Mouse (Mus musculus): ENCODE measurements around the gene Zfp740.
A peak's percentile ranks its signal among the peaks of the same experiment; 100 is the strongest.

The Zfp740 gene

DNA sequence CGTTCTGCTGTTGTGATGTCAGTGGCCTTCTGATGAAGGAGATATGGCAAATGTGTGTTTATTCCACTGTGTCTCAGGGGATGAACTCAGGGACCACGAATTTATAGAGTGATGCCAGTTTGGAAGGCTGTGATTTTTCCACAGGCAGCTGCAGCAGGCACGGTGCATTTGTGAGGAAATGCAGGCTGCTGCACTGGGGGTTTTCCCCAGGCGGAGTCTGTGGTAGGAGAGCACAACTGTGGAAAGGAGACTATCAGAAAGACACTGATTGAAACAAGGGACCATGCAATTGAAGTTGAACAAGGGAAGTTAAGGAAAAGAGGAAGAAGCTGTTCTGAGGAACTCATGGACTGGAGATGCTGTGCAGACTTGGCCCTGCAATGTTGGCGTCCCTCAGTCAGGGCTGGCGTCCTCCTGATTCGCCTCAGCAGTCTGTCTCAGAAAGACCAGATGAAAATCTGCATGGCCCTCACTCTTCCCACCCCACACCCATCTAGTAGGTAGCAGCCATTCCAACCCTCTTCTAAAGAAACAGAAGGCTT, 10.7 kb upstream of the Zfp740 start:
- DNase-seq (ENCODE audit: low spot score in 2 of 2): no peak

DNA sequence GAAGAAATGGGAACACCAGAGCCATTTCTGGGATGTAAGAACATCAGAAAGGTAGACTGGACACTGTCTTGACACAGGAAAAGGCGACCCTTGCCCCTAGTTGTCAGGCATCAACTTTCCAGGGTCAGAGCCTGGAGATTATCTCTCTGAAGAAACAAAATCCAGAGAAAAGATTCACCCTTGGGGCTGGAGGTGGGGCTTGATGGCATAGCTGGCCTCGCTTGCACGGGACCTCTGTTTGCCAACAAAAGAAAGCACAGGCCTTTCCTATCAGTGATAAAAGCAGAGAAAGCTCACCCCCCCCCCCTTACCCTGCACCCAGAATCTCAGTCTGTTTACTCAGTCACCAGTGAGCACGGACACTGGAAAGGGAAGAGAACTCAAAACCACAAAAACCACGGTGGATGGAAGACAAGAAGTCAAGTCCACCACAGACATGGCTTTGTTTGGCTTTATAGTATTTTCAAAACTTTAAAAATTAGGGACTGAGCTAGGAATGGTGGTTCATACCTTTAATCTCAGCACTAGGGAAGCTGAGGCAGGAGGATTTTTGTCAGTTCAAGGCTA, 10.1 kb upstream of the Zfp740 start:
- no peak for DNase-seq (ENCODE audit: low spot score in 2 of 2)

DNA sequence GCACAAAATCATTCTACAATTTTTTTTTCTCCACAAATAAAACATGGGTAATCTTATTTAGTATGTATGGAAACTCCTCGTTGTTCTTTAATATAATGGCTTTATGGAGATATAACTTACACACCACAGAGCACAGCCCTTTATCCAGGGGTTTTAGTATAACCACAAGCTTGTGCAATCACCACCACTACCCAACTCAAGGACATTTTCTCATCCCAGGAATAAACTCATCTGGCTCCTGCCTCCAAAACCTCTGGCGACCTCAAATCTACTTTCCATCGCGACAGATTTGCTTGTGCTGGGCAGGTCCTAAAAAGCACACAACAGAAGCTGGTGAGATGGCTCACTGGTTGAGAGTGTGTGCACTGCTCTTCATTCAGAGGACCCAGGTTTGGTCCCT, 9.4 kb upstream of the Zfp740 start:
- no peak for DNase-seq (ENCODE audit: low spot score in 2 of 2)

DNA sequence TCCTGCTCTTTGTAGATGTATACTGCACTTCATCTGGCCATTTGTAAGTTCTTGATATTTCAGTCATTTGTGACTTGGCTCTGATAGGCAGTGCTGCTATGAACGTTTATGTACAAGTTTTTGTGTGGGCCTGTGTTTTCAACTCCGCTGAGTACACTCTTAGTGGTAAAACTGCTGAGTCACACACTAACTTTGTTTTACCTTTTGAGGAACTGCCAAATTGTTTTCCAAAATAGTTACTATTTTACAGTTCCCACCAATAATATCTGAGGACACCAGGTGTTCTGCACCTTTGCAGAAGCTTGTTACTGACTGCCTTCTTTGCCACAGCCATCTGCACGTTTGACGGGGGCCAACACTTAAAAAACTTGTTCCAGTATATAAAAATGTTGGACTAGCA, 8.6 kb upstream of the Zfp740 start:
- no peak for DNase-seq (ENCODE audit: low spot score in 2 of 2)

DNA sequence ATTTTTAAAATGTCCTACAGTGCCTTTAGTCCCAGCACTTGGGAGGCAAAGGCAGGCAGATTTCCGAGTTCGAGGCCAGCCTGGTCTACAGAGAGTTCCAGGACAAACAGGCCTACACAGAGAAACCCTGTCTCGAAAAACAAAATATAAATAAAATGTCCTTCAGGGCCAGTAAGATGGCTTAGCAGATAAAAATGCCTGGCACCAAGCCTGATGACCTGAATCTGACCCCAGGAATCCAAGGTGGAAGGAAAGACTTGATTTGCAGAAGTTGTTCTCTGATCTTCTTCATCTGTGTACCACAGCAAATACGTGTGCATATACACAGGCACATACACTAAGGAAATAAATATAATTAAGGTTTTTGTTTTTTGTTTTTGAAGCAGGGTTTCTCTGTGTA, 7.7 kb upstream of the Zfp740 start:
- DNase-seq (ENCODE audit: low spot score in 2 of 2): no peak

DNA sequence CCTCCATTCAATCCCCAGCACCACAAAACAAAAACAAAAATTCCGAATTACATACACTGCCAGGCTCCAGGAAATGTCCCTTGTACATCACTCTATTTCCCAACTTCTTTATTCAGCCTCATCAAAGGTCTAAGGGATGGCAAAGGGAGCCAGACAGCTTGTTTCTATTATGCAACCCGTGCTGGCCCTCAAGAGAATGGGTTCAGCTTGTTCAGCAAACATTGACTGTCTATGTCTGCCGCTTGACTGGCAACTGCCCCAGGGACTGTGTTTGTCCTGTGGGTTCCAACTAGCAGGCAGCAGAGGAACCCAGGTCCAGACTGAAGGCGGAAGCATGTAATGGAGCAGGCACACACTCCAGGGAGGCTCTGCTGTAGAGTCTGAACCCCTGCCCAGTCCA, 4.2 kb upstream of the Zfp740 start:
- no peak for DNase-seq (ENCODE audit: low spot score in 2 of 2)

DNA sequence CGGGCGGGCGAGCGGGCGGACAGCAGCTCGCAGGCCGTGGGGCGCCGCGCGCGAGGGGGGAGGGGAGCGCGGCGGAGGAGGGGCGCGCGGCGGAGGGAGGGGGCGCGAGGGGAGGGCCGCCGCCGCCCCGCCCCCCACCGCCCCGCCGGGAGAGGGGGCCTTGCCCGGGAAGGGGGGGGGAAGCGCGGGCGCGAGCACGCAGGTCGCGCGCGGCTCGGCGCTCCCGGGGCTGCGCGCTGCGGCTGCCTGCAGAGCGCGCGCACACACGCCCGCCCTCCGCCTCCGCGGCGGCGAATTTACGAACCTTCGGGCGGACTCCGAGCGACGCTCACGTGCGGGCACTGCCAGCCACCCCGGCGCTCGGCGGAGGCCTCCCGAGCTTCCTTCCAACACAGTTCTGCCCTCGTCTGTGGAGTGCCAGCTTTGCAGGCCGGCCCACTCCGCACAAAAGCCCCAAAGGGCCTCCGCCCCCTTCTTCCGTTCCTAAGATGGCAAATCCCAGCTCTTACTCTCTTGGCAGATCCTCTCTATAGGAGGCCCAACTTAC, 859 bp downstream of the Zfp740 start:
- peak; percentile 65 to 67 for DNase-seq (ENCODE audit: low spot score in 2 of 2)

DNA sequence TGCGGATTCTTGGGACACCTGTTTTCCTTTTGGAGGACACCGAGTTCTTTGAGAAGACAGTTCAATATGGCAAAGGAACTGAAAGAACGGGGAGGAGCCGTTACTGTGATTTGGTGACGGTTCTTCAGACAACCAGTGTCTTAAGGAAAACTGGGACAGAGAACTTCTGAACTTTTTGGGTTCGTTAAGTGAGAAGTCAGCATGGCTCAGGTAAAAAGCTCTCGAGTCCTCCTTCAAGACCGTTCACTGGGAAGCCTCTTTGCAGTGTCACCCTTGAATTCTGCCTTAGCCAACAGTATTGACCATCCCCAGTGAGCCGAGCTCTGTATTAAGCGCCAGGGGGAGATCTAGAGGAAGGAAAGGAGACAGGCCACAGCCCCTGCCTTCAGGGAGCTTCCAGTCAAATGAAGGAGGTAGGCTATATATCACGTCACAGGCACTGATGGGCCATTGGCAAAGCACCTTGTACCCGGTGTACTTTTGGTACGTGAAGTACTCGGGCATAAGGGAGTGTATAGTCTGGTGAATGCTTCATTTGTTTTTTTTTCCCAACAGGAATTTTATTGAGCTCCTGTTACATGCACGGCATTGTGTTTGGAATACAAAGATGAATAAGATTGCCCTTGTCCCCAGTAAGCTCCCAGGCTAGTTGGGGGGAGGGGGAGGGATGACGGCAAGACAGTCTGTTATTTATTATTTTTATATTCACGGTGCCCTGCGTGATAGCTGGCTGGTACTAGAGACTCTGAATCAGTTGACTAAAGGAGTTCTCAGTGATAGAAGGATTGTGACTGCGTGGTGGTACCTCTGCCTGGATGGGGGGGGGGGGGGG, 1.8 kb downstream of the Zfp740 start, which contains the start of gene Csad:
TSS of gene Csad (minus strand) at position 51 of the 832 bp plus-strand sequence.
- DNase-seq (ENCODE audit: low spot score in 2 of 2): no peak

DNA sequence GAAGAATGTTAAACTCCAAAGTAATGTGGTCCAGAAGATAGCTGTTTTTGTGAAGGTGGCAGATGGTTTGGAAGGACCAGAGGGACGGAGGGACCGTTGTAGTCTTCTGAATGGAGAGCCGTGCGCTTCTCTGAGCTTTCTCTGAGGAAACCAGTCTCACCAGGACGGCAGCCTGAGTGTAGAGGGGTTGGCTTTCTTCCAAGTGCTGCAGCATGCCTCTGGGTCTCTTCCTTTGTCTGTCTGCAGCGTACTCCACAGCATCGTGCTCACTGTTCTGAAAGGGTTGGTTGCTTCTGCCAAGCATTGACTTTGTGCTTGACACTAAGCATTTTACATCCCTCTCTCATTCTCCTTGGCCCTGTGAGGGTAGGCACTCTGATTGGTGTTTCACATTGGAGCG, 2.7 kb downstream of the Zfp740 start:
- DNase-seq (ENCODE audit: low spot score in 2 of 2): no peak

DNA sequence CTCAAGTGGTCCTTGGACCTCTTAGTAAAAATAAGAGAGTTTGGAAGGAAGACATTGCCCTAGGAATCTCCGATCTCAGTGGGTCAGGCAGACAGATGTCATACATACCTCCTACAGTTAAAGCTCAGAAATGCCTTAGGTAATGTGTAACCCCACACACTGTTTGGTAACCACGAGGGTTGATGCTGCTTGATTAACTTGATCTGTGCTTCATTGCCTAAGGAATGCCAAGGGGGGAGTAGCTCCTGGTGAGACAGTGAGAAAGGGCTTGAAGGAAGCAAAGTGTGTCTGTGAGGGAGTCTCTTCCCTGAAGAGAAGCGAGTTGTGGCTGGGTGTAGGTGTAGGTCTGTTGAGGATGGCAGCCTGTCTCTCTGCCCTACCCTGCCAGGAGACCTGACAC, 4.3 kb downstream of the Zfp740 start:
- DNase-seq (ENCODE audit: low spot score in 2 of 2): no peak

DNA sequence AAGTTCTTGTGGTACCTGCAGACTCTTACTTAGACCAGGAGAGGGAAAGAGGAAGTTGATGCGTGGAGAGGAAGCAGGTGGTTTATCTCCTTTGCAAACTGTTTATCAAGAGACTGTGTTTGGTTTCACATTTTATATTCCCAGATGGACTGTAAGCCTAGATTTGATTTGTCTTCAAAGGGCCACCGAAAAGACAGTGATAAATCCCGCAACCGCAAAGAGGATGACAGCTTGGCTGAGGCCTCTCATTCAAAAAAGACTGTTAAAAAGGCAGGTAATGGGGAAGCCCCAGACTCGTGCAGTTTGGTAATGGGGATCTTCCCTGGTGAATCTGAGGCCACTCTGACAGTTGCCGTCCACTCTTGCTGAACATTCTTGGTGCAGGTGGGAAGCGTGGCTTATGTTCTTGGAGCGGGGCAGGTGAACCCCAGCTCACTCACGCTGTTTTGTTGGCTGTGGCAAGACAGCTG, 5.1 kb downstream of the Zfp740 start:
- DNase-seq (ENCODE audit: low spot score in 2 of 2): peak; percentile 47 to 54

DNA sequence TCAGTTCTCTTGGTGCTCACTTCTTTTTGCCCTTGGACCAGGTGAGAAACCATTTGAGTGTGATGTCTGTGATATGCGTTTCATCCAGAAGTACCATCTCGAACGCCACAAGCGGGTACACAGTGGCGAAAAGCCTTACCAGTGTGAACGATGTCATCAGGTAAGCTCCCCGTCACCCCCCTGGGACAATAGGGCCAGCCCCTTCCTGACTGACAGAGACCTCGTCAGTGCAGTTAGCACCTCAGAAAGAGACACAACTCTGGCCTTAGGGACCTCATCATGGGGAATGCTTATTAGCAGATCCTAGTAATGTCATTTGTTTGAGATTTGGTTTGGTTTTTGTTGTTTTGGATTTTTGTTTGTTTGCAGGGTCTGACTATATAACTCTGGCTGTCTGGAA, 6.1 kb downstream of the Zfp740 start:
- peak; percentile 32 to 39 for DNase-seq (ENCODE audit: low spot score in 2 of 2)

DNA sequence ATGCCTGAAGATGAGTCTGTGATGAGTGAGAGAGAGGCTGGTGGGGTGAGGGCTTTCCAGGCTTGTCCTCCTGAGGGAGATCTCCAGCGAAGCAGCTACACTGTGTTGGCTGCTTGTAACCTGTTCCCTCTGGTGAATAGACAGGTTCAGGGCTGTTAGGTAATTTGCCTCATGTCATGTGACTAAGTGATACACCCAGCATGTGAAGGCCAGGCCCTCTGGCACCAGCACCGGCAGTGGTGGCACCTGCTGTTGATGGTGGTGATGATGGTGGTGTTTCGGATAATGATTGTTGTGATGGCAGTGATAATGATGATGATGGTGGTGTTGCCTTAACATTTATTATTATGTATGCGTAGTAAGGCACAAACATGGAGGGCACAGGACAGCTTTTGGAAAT, 7.8 kb downstream of the Zfp740 start:
- no peak for DNase-seq (ENCODE audit: low spot score in 2 of 2)

DNA sequence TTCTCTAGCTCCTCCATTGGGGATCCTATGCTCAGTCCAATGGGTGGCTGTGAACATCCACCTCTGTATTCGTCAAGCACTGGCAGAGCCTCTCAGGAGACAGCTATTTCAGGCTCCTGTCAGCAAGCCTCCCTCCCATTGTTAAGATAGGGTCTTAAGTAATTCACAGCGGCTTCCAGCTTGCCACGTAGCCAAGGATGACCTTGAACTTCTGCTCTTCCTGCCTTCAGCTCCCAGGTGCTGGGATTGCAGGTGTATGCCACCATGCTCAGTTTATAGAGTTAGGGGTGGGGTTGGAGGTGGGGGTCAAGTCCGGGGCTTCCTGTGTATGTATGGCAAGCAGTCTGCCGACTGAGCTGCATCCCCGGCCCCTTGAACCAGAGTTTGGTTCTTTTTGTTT, 8.8 kb downstream of the Zfp740 start:
- no peak for DNase-seq (ENCODE audit: low spot score in 2 of 2)

DNA sequence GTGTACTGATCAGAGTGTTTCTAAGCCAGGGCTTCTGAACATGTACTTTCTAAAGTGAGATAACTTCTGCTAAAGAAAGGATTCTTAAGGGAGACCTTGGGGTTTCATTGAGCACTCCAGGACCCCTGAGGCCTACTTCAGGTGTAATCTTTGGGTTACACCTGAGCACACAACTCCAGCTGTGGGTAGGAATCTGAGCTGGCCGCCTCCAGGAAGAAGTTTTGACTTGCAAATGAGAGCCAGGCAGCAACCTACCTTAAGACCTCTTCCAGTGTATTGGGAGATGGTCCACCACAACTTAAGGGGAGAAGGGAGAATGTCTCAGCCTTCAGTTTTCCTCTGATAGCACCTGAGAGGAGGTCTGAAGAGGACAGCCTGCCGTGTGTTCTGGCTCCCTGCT, 11.1 kb downstream of the Zfp740 start:
- no peak for DNase-seq (ENCODE audit: low spot score in 2 of 2)

DNA sequence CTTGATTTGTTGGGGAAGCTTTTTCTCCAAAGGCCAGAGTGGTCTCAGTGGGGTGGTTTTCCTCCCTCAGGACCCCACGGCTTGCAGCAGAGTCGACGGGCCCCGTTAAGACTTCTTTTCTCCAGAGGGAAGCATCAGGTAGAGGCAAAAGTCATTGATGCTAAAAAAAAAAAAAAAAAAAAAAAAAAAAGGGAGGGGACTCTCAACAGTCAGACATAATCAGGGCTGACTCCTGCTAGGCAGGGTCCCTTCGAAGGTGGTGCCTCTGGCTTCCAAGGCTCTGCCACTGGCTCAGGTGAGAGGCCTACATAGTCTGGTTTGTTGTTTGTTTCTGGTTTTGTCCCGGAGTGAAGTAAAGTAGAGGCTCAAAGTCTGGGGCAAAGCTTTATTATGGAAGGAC, 12.6 kb downstream of the Zfp740 start:
- DNase-seq (ENCODE audit: low spot score in 2 of 2): no peak

DNA sequence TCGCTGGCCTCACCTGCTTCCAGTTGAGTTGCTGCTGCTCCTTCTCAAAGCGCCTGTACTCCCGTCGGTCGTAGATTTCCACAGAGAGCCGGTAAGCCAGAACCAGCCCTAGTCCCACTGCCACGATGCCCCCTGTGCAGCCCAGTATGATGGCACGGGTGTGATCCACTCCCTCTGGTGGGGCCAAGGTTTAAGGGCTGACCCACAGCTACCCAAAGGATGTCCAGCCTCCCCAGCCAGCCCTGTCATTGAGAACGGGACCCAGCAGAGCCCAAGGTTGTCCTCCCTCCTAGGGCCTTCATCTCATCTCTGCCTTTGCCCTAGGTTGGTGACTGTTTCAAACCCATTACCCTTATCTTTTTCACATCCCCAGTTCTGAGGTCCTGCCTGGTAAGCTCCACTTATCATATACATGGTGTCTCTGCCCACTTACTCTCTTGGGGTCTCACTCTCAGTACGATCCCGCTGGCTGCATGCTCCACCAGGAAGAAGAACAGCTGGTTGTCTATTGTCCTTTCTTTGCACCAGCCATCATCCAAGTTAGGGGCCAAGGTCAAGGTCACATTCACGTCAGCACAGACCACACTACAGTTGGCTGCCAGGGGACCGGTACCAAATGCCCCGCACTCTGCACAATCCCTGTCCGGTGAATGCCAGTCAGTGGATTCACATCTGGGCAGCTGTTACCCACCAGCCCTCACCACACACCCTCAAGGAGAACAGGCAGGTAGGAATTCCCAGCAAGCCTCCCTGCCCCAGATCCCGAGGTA, 13.6 kb downstream of the Zfp740 start:
- DNase-seq (ENCODE audit: low spot score in 2 of 2): no peak

DNA sequence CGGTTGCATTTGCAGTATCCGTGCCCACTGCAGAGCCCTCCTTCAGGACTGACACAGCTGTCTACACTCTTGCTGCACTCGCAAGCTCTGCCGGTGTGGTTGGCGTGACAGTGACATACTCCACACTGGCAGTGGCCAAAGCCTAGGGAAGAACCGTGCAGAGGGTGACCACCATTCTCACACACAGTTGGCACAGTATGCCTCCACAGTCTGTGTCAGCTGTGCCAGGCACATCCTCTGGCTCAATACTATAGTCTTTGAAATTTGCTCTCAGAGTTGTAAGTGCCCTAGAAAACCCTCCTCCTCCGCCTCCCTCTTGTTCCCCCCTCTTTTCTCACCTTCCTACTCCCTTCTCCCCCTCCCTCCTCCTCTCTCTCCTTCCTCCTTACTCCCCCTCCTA, 14.3 kb downstream of the Zfp740 start:
- DNase-seq (ENCODE audit: low spot score in 2 of 2): no peak

DNA sequence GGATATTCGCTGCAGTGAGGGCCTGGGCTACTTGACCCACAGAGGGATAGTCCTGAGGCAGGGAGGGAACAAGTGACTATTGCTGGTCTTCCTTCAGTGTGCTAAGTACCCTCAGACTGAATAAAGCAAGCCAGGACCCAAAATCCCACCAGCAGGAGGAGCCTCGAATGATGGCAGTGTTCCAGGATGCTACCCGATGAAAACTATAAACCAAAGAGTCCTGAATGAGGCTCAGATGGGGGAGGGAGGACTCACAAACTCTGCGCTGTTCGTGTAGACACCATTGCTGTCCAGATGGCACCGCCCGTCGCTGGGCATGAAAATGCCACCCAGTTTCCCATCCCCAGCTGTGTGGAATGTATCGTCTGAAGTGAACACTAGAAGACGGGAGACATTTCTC, 19.3 kb downstream of the Zfp740 start:
- no peak for DNase-seq (ENCODE audit: low spot score in 2 of 2)

DNA sequence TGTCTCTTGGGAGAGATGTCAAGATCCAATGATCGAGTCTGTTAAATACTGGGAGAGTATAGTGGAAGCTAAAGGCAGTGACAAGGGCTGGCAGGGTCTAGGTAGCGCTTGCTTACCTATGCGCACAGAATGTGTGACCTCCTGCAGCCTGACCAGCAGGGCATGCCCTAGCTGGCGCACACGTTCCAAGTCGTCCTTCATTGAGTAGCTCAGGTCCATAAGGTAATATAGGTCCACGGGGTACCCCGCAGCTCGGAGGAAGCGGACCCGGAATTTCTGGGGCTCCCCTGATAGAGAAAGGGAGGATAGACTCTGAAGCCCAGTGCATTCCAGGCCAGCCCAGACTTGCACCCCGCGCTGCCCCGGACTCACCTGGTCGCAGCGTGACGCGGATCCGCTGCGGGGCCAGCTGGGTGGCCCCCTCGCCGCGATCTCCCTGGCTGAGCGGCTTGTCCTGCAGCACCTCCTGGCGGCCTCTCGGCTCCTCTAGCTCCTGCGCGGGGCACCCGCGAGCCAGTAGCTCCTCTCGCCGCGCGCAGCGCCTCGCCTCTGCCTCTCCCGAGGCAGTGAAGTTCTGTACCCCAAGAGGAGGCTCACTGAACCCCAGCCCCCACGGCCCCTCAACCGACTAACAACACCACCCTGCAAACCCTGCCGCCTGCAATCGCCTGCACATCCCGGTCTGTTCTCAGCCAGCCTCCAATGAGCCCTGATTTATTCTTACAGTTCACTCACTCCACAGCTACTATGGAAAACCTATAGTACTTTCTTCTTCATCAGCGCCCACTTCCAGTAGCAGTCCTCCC, 21.3 kb downstream of the Zfp740 start:
- peak; percentile 82 to 83 for DNase-seq (ENCODE audit: low spot score in 2 of 2)

DNA sequence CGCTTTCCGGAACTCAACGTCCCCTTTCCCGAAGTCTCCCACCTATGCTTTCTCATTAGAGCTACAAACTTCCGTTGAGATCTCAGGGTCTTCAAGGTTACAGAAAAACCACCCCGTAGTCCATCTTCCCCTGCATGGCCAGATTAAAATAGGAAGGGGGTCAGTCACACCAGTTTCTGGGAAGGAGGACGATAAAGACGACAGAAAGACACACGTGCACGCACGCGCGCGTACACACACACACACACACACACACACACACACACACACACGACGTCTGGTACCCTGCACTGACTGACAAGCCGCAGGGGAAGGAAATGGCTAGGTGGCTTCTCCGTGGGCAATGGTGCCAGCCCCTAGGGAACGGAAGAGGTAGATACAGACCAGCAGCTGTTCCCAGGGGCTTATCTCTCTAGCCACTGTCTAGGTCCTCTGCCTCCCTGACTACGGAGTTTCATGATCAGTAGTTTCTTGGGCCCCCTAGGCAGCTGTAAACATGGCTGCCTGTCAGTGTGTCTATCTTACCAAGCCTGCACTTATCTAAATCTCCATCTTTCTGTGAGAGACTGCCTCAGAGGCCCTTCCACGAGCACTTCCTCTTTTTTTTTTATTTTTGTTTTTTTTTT, 22.1 kb downstream of the Zfp740 start:
- DNase-seq (ENCODE audit: low spot score in 2 of 2): peak; percentile 87 to 88

Data from spleen, postnatal 36 days (tissue).